Mouse (Mus musculus): ENCODE measurements at regions not wholly inside any gene's neighbourhood (a gene's known extent, or its start where the extent isn't known, plus 50 kb on each side); places are given as distances from the start of the nearest gene placed in this dataset.
A peak's percentile ranks its signal among the peaks of the same experiment; 100 is the strongest.

DNA sequence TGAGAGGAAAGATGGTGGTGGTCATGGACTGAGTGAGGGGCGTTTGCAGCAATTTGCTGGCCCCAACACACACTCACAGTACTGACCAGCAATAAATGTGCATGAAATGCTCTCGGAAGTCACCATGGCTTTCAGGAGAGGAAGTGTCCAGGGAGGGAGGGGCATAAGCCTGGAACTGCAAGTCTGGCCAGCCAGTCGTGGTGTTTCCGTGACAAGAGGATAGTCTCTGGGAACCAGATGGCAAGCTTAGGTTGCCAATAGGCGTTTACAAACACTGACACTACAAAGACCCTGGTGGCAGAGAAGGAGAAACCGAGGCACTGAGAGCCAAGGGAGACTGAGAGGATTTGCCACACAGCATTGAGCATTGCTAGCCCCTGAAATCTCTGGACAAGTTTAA is 132.3 kb upstream of the 1600014C23Rik start:
- DNase-seq: no peak

DNA sequence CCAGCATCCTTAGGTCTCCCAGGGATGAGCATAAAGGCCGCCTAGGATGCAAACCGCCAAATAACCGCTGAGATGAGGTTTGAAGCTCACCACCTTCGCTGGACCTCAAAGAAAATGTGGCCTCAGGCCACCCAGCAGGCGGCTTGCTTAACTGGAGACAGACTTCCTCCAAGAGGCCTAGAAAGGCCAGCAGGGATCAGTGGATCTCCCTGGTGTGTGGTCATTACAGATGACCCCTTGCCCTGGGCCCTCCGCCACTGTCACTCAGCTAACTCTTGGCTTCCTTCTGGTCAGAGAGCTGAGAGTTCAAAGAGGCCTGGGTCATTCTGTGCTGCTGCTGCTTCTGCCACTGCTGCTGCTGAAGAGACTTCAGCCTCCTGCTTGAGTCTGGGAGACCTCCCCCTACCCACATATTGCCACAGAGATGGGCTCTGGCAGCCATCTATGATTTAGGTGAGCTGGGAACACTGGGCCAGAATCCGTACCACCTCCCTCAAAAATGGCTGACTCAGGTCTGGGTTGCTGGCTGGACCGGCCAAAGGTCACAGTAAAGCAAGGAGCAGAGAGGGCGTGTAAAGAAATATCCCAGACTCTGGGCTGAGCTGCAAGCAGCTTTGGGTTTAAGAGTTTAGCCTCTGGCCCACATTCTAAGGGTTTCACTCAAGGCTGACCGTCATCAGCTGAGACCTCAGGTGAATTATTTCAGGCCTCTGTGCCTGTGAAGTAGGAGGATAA is 130.0 kb upstream of the 1600014C23Rik start:
- DNase-seq: no peak

GRCm38 (mm10) chr17:45863031-45863430 is 129.4 kb upstream of the 1600014C23Rik start:
- no peak for DNase-seq

GRCm38 (mm10) chr17:45859441-45859840 is 125.8 kb upstream of the 1600014C23Rik start:
- no peak for DNase-seq

GRCm38 (mm10) chr17:45853931-45854653 is 120.4 kb upstream of the 1600014C23Rik start:
- DNase-seq: no peak

GRCm38 (mm10) chr17:45852402-45852801 is 118.8 kb upstream of the 1600014C23Rik start:
- DNase-seq: no peak

GRCm38 (mm10) chr17:45851723-45852396 is 118.2 kb upstream of the 1600014C23Rik start:
- DNase-seq: no peak

- DNase-seq: no peak
Measured at GRCm38 (mm10) chr17:45850976-45851375, 117.3 kb upstream of the 1600014C23Rik start.

- DNase-seq: no peak
Measured at GRCm38 (mm10) chr17:45850174-45850573, 116.5 kb upstream of the 1600014C23Rik start.

GRCm38 (mm10) chr17:45848605-45849004 is 115.0 kb upstream of the 1600014C23Rik start:
- peak; percentile 67 for DNase-seq

DNA sequence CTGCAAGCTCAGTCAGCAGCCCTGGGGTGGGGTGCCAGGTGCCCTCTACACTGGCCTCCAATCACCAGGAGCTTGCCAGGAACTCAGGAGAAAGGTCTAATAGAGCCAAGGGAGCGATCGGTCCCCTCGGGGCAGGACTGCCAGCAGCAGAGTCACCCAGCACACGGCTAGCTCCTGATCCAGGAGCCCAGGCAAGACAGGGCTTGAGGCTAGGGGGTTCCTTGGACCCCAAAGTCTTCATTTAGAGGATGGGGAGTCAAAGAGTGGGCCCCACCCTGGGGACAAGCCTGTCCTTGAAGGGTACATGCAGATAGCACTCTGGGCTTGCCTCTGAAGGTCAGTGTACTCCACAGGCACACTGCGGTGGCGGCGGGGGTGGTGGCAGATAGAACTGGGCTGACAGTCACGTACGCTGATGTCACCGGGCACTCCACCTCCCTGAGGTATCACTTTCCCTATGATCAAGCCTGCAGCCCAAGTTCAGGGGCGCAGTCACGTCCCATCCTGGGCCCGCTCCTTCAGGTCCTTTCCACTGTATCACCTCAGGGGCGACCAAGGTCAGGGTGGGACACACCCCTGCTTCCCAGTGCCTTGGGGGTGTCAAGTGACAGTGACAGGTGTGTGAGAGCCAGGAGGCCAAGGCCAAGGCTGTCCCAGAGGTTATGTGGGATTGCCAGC is 114.2 kb upstream of the 1600014C23Rik start:
- no peak for DNase-seq

DNA sequence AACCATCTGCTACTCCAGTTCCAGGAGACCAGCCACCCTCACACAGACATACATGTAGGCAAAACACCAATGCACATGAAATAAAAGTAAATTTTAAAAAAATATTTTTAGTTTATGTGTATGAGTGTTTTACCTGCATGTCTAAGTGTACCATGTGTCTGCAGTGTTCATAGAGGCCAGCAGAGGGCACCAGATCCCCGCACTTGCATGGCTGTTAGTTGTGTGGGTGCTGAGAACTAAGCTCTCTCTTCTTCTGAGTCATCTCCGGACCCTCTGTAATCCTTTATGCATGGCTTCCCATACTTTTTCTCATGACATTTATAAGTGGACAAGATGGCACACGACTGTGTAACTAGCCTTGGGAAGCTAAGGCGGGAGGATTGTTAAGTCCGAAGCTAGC is 112.2 kb upstream of the 1600014C23Rik start:
- no peak for DNase-seq

- no peak for DNase-seq
Measured at GRCm38 (mm10) chr17:45836731-45837130, 103.1 kb upstream of the 1600014C23Rik start.

- peak; percentile 15 for DNase-seq
Measured at GRCm38 (mm10) chr17:45836253-45836652, 102.6 kb upstream of the 1600014C23Rik start.

DNA sequence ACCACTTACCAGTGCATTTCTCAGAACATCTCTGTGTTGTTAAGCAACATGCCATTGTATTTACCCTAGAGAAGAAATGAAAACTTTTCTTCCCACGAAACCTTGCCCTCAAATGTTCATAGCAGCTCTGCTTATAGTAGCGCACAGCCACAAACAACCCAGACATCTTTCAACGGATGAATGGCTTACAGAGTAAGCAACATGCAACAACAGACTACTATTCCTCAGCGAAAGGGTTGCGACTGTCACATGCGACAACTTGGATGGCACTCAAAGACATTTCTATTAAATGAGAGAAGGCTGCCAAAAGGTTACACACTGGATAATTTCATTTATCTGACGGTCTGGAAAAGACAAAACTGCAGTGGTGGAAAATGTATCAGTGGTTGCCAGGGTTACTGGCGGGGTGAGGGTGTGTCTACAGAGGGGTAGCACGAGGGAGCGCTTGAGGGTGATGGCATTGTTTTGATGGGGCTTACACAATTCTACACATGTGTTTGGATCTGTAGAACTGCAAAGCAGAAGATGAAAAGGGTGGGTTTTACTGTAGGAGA is 101.0 kb upstream of the 1600014C23Rik start:
- no peak for DNase-seq

DNA sequence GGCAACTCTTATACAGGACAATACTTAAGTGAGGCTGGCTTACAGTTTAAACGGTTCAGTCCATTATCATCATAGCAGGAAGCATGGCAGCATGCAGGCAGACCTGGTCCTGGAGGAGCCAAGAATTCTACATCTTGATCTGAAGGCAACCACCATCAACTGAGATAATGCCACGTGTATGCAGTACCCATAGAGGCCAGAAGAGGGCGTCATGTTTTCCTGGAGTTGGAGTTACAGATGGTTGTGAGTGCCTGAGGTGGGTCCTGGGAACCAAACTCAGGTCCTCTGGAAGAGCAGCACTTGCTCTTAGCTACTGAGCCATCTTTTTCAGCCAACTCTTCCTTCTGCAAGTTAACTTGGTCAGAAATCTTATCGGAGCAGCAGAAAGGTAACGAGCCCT is 96.7 kb upstream of the 1600014C23Rik start:
- DNase-seq: no peak

DNA sequence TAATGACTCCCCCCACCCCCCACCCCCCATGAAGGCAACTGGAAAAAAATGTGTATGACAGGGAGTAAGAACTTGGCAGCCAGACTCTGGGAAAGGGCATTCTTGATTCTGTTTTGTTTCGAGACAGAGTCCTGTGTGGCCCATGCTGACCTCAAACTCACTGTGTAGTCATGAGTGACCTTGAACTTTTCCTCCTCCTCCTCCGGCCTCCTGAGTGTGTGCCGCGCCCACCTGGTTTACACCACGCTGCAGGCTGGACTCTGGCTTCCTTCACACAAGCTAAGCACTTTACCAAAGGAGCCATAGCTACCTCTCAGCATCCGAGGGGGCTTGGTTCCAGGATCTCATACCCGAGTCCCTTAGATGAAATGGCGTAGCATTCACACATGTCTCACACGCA is 95.9 kb upstream of the 1600014C23Rik start:
- no peak for DNase-seq

GRCm38 (mm10) chr17:45828843-45829242 is 95.2 kb upstream of the 1600014C23Rik start:
- DNase-seq: no peak

DNA sequence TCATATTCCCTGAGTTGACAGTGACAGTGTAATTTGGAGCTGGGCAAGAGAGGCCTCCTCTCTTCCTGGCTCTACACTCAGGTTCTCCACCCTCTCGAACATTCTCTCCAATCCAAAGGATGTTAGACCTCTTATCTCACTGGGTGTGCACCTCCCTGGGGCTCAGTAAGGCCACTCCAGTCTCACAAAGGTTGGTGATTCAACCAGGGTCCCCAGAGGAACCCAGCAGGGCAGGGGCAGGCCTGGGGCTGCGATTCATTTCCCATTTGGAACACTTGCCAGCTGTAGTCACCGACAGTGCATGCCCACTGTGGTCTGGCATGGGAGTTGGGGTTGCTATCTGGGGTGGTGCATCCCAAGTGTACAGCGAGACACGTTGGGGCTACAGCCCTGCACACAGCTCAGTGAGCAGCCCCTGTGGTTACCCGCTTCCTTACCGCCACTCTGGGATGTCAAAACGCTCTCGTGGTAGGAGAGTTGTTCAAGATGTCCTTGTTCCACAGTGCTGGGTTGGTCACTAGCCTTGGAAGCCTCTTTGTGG is 94.7 kb upstream of the 1600014C23Rik start:
- DNase-seq: no peak

DNA sequence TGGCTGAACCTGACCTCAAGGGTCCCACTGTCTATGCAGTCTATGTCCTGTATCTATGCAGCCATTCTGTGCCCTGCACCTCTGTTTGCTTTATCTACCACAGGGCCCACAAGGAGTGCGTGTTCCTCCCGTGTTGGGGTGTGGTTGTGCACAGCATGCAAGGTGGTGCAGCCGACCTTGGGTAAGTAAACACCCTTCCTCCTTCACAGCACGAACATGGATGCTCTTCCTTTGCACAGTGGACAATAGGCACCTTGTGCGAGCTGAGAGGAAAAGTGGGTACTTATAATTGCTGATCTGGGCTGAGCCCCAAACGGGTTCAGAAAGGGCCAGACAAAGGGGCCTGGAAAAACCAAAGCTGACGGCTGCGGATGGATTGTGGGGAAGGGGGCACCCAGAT is 91.3 kb upstream of the 1600014C23Rik start:
- no peak for DNase-seq

DNA sequence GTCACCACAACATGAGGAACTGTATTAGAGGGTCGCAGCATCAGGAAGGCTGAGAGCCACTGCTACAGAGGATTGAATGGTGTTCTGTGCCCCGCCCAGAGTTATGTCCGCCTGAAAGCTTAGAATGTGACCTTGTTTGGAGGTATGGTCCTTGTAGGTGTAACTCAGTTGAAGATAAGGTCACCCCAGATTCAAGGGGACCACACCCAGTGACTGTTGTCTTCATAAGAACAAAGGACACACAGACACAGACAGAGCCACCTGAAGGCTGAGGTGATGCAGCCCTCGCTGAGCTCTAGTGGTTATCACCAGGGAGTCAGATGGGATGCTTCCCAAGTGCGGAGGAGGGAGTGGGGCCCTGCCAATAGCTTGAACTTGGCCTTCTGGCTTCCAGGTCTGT is 89.9 kb upstream of the 1600014C23Rik start:
- no peak for DNase-seq

DNA sequence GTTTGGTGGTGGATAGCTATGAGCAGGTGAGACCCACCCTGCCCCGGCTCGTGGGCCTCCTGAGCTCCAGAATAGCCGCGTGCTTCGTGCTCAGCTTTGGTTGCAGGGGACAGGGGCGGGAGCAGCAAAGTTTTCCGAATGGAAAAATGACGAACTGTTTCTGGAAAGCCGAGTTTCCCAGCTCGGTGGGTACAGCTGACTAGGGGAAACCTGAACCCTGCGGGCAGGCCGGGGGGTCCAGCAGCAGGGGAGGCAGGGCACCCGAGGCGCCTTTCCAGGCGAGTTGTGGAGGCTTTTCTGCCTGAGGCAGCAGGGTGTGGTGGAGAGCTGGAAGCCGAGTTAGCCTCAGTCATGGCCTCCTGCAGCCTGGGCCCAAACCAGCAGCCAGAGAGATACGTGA is 88.8 kb upstream of the 1600014C23Rik start:
- no peak for DNase-seq

GRCm38 (mm10) chr17:45821356-45821755 is 87.7 kb upstream of the 1600014C23Rik start:
- no peak for DNase-seq
